Mouse (Mus musculus): ENCODE data around the gene Parp16.

DNA sequence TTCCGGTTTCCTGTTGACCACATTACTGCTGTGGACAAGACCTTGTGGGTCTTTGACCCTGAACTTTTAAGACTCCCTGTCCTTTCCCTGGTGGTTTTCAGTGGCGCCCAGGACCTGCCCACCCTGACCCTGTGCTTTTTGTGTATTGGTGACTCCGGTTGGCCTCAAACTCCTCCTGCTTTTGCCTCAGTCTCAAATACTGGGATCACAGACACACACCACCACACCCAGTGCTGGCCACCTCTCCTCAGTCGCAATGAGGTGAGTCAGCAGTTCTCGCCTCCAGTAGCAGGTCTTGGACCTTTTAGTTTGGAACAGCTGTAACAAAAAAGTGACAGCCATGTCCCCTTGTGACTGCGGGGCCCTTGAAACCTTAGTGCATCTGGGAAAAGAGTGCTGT is 2.7 kb downstream of the Parp16 start:
- TF ChIP-seq CTCF (IDR thresholded peaks at IDR 0.05; ENCODE audit: control insufficient read depth, insufficient read depth, insufficient read length) (no peak), MYOG (IDR thresholded peaks at IDR 0.05; ENCODE audit: control insufficient read depth, extremely low read depth, insufficient read length) (no peak), CEBPB (IDR thresholded peaks at IDR 0.05; ENCODE audit: low read depth) (no peak)

All from C2C12 (cell line).